Mouse (Mus musculus): ENCODE data around the gene Tef. TPM values are rescaled to one million over a fixed set of nuclear protein-coding genes. Genes with fewer than 3 reads are reported as not detected.

Gene Tef
- total RNA-seq (2021) = 100 to 1,000 TPM in 1 of 2 experiments, 10 to 100 TPM in 1; 64.1 to 135 TPM

DNA sequence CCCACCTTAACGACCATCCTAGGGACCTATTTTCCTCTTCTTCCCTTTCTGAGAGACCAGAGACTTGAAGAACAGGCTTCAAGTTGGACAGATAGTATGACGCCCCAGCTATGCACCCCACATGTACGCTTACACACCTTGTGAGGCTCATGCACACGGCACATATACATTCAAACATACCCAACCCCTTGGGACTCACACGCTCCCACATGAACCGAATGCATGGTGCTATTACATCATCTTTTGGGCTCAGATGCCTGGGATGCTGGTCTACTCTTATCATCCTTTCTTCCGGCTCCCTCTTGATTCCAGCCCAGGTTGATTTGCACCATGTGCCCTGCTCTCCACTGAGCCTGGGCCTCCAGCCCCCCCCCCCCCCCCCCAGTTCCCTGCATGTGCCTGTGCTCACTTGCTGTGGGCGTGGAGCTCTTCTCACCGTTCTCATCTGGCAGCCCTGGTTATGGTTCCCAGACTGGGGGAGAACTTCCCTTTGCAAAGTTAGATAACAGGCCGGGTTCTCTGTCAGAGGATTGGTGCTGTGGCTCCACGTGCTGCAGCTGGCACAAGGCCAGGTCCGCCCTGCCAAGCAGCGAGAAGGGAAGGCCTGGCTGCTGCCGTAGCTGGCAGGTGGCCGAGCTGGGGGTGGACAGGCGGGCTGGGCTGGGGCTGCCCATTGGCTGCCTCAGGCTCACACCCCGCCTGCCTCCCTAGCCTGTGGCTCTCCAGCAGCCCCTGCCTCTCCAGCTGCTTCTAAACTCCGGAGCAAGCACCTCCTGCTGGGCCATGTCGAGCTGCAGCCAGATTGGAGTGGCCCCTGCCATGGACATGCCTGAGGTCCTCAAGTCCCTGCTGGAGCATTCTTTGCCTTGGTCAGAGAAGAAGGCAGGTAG, at the start of gene Tef:
TSS of gene Tef (plus strand) at position 421 of the 890 bp plus-strand sequence.
- DNase-seq (ENCODE audit: low spot score) = peak; percentile 100
- intact Hi-C loops (cut with DNase I) = loop anchor here (10.0 kb wide), 1 partner anchor 57 kb away; the partner anchor contains the start of genes Rangap1 and Zc3h7b

DNA sequence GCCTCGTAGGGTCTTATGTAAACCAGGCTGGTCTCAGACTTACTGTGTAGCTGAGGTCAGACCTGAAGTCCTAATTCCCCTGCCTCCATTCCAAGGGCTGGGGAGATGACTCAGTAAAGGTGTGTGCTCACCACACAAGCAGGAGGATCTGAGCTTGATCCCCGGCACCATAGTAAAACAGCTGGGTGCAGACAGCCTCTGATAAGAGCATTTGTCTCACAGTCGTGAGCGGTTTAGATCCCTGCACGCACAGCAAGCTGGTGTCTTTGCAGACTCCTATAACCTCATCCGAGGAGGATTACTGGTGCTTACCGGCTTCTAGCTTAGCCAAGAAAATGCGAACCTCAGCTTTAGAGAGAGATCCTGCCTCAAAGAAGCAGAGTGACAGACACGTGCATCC, 48.6 kb upstream of the Tef start:
- DNase-seq (ENCODE audit: low spot score) = no peak
- intact Hi-C loops (cut with DNase I) = no loop called here

DNA sequence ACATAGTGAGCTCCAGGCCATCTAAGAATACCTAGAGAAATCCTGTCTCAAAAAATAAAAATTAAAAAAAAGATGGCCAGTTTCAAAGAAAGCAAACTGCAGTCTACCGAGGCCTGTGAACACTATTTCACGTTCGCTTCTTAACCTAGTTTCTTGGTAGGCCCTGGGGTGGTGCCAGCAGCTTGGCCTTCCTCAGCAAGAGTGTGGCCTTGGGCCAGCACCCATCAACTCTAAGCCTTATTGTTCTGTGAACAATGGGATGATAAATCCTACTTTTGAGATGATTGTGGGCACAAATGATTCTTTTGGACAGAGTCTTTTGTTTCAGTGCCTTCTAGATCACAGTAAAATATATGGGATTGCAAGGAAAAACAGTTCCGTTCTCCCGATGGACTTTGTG, 43.5 kb upstream of the Tef start:
- intact Hi-C loops (cut with DNase I) = no loop called here
- DNase-seq (ENCODE audit: low spot score) = no peak

DNA sequence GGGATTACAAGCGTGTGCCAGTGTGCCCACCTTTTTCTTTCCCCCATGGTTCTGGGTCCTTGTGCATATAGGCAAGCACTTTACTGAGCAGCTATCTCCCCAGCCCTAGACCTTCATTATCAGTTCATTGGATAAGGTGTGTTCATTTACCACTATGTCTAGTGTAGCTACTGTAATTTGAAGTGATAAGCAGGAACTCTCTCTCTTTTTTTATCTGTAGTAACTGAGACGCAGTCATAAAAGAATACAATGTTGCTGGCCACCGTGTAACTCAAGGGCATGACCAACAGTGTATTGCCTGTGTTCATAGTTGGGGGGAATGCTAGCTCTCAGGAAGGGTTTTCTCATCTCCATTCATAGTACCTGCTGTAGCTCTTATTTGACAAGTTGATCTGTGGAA, 42.7 kb upstream of the Tef start:
- DNase-seq (ENCODE audit: low spot score) = no peak
- intact Hi-C loops (cut with DNase I) = no loop called here

DNA sequence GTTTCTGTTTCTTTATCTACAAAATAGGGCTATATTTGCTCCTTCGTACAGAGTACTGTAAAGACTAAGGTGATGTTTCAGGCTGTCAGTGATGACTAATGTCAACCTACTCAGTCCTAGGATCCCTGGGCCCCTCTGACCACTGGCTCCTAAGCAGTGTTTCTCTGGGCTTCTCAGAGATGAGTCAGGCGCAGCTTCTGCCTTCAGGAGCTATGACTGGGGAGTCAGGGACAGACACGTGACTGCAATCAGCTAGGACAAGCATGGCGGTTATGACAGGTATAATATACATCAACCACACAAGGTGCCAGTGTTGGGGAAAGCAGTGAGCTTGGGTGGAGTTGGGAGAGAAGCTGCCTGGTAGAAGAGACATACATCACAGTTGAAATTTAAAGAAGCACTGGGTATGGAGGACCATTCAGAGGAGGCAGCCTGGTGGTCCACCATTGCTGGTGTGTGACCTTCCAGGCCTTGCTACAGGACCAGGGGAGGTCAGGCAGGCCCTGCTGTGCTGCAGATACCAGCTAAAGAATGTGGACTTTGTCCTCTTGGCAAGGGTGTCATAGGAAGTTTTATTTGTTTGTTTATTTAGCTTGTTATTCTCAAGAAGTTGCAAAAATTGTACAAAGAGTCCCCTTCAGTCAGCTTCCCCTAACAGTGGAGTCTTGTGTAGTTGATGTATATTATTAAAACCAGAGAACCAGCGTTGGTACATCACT, 41.7 kb upstream of the Tef start:
- intact Hi-C loops (cut with DNase I) = no loop called here

DNA sequence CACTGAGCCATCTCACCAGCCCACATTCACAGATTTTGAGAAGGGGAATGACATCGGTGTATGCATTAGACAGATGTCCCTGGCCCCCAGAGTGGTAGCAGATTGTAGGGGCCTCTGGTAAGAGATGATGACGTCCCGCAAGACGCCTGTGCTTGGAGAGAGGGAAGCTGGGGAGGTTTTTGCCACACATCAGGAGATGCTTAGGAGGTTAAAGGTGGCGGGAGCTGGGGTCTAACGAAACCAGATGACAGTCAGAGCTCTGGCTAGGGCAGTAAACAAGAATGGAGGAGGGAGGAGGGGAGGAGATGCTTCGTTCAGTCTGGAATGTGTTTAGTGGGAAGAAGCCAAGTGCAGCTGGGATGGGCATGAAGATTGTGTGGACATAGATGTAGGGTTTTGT, 40.8 kb upstream of the Tef start:
- intact Hi-C loops (cut with DNase I) = no loop called here
- no peak for DNase-seq (ENCODE audit: low spot score)

More for the DNA sequence above, 41.7 kb upstream of the Tef start:
- no peak for DNase-seq (ENCODE audit: low spot score)

DNA sequence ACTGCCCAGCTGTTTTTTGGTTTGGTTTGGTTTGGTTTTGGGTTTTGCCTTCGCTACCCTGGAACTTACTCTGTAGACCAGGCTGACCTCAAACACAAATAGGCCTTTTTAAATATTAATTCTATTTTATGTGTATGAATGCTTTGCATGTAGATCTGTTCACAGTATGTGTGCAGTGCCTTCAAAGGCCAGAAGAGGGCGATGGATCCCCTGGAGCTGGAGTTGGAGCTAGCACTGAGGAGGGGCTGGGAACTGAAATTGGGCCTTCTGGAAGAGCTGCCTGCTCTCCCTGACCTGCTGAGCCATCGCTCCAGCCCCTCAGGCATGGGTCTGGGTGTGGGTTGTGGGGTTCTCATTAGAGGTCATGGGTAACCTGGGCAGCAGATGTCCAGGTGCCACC, 40.3 kb upstream of the Tef start:
- no peak for DNase-seq (ENCODE audit: low spot score)
- intact Hi-C loops (cut with DNase I) = no loop called here

DNA sequence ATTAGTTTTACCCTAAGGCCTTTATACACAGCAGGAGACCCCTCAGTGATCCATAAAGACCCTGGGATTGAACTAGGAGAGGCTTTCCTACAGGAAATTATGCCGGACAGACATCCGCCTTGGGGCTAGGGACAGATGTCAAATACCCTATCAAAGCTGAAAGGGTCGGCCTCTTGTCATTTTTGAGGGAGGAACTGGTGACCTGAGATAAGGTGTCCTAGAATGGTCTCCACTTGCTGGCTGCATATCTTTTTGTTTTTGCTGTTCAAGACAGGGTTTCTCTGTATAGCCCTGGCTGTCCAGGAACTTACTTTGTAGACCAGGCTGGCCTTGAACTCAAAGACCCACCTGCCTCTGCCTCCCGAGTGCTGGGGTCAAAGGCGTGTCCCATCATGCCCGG, 37.6 kb upstream of the Tef start:
- intact Hi-C loops (cut with DNase I) = no loop called here
- no peak for DNase-seq (ENCODE audit: low spot score)

DNA sequence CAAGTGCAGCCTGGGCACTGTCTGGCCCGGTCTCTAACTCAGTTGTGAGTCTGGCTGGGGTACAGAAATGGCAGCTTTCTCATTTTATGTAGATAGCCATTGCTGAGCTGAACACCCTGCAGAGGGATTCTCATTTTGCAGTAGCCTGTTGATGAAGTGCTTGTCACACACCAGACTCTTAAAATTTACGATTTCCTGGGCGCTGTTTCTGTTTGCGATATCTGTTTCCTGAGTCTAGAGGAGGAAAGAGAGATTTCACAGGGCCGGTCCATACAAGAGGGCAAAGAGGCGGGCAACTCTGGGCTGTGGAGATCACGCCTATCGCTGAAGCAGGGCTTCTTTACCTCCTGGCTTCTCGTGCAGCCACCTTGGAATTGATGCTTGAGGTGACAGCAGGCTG, 36.6 kb upstream of the Tef start:
- intact Hi-C loops (cut with DNase I) = no loop called here
- no peak for DNase-seq (ENCODE audit: low spot score)

DNA sequence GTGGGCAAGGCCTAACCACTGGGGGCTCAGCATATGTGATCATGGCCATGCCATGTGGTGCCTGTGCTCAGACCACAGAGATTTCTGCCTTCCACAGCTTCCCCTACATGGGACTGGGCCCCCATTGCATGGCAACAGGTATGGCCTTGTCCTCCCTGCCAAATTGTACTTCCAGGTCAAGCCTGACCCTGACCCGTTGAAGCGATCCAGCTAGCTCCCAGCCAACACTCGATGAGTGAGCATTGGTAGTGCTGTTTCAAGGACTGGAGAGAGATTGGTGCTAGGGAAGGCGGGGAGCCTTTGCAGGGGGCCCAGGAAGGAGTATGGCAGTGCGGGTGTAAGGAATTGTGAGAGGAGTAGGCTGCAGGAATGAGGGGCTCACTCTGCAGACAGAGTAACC, 35.8 kb upstream of the Tef start:
- no peak for DNase-seq (ENCODE audit: low spot score)
- intact Hi-C loops (cut with DNase I) = no loop called here

DNA sequence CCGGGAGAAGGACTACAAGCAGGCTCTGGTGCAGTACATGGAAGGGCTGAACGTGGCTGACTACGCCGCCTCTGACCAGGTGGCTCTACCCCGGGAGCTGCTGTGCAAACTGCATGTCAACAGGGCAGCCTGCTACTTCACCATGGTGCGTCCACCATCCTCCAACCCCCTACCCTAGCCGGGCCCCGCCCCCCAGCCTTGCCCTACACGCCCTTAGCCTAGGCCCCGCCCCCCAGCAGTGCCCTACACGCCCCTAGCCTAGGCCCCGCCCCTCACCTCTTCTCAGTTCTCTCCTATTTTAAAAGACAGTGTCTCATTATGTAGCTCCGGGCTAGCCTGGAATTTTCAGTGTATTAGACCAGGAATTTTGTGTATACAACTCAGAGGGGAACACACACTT, 33.2 kb upstream of the Tef start:
- no peak for DNase-seq (ENCODE audit: low spot score)
- intact Hi-C loops (cut with DNase I) = no loop called here

DNA sequence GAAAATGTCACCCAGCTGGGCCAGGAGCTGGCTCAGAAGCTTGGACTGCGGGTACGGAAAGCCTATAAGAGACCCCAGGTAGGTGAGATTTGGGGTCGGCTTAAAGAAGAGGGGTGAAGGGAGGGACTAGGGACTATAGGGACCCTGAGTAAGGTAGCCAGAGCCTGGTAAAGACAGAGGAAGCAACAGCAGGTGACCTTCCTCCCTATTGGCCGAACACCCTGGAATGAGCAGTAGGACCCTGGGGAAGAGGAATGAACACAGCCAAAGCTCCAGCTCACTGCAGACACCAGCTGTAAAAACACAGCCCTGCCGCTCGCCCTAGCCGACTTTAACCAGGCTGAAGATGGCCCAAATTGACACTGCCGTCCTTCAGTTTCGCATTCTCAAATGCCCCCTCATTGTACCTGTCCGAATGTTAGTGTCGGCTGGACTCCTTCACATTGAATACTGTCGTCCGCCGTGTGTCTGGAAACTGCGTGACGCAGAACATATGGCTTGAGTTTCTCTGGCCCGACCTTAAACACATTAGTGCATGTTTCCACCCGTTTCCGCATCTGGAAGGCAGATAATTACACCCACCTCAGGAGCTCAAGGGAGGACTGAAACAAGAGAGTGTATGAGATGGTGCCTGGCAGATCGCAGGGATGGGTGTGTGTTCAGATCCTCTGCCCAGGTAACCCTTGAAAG, 29.6 kb upstream of the Tef start:
- intact Hi-C loops (cut with DNase I) = no loop called here

DNA sequence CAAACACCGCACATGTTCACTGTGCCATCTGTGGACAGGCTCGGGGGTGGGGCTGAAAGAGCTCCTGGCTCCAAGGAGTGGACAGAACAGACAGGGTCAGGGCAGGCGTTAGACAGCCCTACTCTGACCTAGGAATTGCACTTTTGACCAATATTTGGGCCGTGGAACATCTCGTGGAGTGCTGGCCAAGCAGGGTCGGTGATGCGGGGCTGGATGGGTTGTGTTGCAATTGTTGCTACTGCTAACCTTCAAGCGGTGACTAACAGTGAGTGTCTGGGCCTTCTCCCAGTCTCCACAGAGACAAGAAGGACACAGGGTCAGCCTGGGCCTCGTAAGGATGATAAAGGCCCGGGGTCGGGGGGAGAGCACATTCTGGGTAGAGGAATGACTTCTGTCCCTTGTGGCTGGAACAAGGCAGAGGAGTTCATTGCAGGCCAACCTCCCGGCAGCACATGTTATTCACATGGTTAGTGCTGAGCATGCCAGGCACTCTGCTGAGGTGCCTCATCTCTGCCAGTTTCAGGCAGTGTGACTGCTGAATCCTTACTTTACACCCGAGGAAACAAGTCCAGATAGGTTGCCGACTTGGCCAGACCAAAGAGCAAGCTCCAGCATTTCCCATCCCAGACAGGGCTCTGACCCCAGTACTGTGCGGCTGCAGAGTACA, 27.6 kb upstream of the Tef start:
- intact Hi-C loops (cut with DNase I) = no loop called here
- peak; percentile 42 for DNase-seq (ENCODE audit: low spot score)

More for the DNA sequence above, 29.6 kb upstream of the Tef start:
- no peak for DNase-seq (ENCODE audit: low spot score)

DNA sequence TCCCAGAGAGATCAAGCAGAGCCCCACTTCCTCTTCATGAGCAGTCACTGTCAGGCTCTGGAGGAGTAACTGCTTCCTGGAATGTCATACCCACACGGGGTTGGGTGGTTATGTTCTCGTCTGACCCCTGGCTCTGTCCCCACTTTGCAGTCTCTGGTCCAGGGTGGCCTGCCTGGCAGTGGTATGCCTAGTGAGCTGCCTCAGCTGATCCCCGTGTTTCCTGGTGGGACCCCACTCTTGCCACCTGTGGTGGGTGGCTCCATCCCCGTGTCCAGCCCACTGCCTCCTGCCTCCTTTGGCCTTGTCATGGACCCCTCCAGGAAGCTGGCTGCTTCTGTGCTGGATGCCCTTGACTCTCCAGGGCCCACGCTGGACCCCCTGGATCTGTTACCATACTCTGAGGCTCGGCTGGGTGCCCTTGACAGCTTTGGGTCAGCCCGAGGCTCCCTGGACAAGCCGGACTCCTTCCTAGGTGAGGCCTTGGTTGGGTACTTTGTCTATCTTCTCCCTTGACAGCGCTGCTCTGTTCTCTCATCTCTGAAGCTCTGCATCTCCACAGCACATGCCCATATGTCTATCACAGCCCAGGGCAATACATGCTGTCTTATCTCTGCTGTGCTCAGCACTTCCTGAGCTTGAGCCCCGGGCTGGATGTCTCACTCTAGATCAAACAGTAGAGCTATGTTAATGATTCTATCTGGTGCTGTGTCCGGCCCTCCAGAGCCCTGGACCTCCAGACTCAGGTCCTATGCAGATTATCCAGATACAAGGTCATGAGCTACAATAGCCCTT, 25.4 kb upstream of the Tef start:
- intact Hi-C loops (cut with DNase I) = no loop called here
- no peak for DNase-seq (ENCODE audit: low spot score)

DNA sequence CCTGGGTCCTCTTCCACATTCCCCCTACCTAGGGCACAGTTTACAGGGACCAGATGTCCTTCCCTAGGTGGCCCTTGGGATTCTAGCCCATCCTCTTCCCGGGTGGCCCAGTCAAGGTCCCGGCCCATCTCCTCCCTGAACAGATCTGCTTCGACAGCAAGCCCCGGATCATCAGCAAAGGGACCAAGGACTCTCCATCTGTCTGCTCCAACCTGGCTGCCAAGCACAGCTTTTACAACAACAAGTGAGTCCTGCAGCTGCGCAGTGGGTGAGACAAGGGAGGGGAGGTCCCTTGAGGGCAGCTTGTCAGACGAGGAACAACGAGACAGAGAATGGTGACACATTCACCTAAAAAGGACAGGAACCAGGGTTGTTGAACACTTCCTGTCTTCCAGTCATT, 20.4 kb upstream of the Tef start:
- no peak for DNase-seq (ENCODE audit: low spot score)
- intact Hi-C loops (cut with DNase I) = no loop called here

DNA sequence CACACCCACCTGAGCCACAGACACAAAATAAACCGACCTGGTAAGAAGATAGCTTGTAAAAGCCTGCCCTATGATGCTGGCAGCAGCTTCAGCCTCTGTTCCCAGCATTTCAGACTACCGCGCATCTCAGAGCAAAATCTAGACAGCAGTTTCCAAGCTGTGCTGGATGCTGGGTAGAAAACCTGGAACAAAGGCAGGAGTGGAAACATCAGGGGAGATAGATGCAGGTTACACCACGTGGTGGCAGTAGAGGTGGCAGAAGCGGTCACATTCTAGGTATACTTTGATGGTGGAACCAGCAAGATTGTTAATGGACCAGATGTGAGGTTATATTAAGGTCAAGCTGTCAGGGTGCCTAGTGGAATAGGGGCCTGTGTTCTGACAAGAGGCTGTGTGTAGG, 17.5 kb upstream of the Tef start:
- no peak for DNase-seq (ENCODE audit: low spot score)
- intact Hi-C loops (cut with DNase I) = no loop called here

DNA sequence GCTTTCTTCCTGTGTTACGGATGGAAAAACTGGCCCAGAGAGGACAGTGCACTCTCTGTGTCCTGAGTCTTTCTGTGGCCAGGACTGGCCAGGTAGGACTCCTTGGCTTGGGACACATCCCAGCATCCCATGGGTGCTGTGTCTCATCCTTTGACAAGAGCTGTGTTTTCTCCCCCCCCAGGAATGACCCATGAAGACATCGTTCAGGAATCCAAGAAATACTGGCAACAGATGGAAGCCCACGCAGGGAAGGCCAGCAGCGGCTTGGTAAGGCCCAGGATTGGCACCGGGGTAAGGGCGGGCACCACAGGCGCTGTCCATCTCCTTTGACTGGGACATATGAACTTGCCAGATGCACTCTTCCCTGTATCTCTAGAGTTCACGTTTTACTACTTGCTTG, 16.5 kb upstream of the Tef start:
- intact Hi-C loops (cut with DNase I) = no loop called here

DNA sequence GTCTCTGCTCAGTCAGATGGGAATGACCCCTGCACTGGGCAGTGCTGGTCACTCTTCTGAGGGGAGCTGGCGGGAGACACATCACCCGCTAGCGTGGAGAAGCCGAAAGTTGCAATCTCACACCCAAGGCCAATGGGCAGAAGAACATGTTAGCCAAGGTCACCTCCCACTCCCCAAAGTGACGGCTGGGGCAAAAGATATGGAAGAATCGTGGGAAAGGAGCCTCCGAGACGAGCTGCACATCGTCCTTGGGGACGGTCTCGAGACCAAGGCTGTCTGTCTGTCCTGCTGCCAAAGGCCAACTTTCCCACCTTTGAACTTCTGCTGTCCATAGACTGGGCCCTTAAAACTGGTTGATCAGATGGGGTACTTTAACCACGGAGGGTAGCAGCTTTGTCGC, 14.7 kb upstream of the Tef start:
- intact Hi-C loops (cut with DNase I) = no loop called here

More for the DNA sequence above, 16.5 kb upstream of the Tef start:
- DNase-seq (ENCODE audit: low spot score) = no peak

DNA sequence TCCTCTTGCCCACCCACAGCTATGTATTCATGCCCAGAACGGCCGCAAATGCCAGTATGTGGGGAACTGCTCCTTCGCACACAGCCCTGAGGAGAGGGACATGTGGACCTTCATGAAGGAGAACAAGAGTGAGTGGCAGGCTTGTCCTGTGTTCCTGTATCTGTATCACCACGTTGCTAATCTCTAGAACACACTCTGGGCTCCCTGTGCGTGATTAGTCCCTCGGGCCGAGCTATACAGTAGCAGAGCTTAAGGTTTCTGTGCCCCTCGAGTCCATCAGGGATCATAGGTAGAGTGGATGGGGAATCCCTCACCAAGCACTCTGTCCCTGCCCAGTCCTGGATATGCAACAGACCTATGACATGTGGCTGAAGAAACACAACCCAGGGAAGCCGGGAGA, 9.8 kb upstream of the Tef start:
- intact Hi-C loops (cut with DNase I) = no loop called here
- DNase-seq (ENCODE audit: low spot score) = no peak

More for the DNA sequence above, 14.7 kb upstream of the Tef start:
- no peak for DNase-seq (ENCODE audit: low spot score)
